36 mouse cellular contexts compared by ENCODE assay signal in genomic region chr3:30771560-30771959, GRCm38 (mm10). TPM values are rescaled to one million over a fixed set of nuclear protein-coding genes. Genes with fewer than 3 reads are reported as not detected.
"Had no signal": no experiment of that assay in that cellular context is flagged by ENCODE, and none has a peak within 500 bp of the region (broad histone marks: within the 10 kb centered on the region; RNA-seq: fewer than 3 reads in every experiment).

No protein-coding gene starts in this region.

- H3K36me3 ChIP-seq: heart, embryonic 10.5 days; heart, embryonic 12.5 days; hindbrain, embryonic 10.5 days; hindbrain, embryonic 12.5 days; intestine, embryonic 15.5 days; limb, embryonic 10.5 days; limb, embryonic 12.5 days; liver, embryonic 13.5 days had no signal

- H3K9ac ChIP-seq: heart, embryonic 12.5 days; hindbrain, embryonic 12.5 days; hindbrain, embryonic 14.5 days; intestine, embryonic 15.5 days; limb, embryonic 12.5 days; liver, embryonic 13.5 days had no signal

- H3K9me3 ChIP-seq: heart, embryonic 10.5 days; heart, embryonic 12.5 days; hindbrain, embryonic 10.5 days; hindbrain, embryonic 12.5 days; intestine, embryonic 15.5 days; limb, embryonic 10.5 days; limb, embryonic 12.5 days; liver, embryonic 13.5 days had no signal

- DNase-seq: gastrocnemius, adult 2 months; gastrocnemius, postnatal 10 days; gastrocnemius, postnatal 25 days; heart, adult 2 months; heart, postnatal 10 days; heart, postnatal 4 days; kidney, adult 18-20 months; kidney, adult 8-10 months; kidney, postnatal 10 days; kidney, postnatal 25 days; kidney, postnatal 4 days; liver; liver, embryonic 13.5 days had no signal

- H3K27ac ChIP-seq: gastrocnemius, adult 2 months; heart, adult 2 months; heart, embryonic 10.5 days; hindbrain, embryonic 10.5 days; hindbrain, embryonic 12.5 days; hindbrain, embryonic 14.5 days; intestine, embryonic 15.5 days; layer of hippocampus, adult 2 months; left cerebral cortex, adult 2 months; limb, embryonic 10.5 days; limb, embryonic 12.5 days; liver, embryonic 13.5 days had no signal

- H3K4me2 ChIP-seq: heart, embryonic 12.5 days; hindbrain, embryonic 12.5 days; hindbrain, embryonic 14.5 days; intestine, embryonic 15.5 days; limb, embryonic 12.5 days; liver, embryonic 11.5 days; liver, embryonic 13.5 days had no signal

- H3K4me1 ChIP-seq: heart, embryonic 10.5 days; heart, embryonic 12.5 days; hindbrain, embryonic 12.5 days; intestine, embryonic 15.5 days; limb, embryonic 10.5 days; limb, embryonic 12.5 days had no signal

- ATAC-seq: hindbrain, embryonic 16.5 days; inflammation-experienced regulatory T-cells, adult 6 months; intestine, embryonic 15.5 days; intestine, postnatal 0 days had no signal

- H3K27me3 ChIP-seq: heart, embryonic 12.5 days; hindbrain, embryonic 12.5 days; intestine, embryonic 15.5 days; limb, embryonic 12.5 days; liver, embryonic 13.5 days had no signal

- H3K4me3 ChIP-seq: gastrocnemius, adult 2 months; heart, adult 2 months; heart, embryonic 10.5 days; heart, embryonic 12.5 days; hindbrain, embryonic 10.5 days; hindbrain, embryonic 12.5 days; intestine, embryonic 15.5 days; layer of hippocampus, adult 2 months; left cerebral cortex, adult 2 months; limb, embryonic 10.5 days; limb, embryonic 12.5 days; liver, embryonic 13.5 days had no signal

RNA-seq across cellular contexts. Expression of gene Samd7, which starts 25.5 kb away (rescaled TPM):
- total RNA-seq: gastrocnemius, adult 2 months; gastrocnemius, postnatal 25 days; granulocyte monocyte progenitor cell, adult 5-6 weeks; heart, adult 2 months; heart, postnatal 10 days; heart, postnatal 25 days; heart, postnatal 4 days; layer of hippocampus, adult 2 months; layer of hippocampus, postnatal 25 days; left cerebral cortex, adult 2 months; left cerebral cortex, postnatal 36 days had no signal
- polyA plus RNA-seq: heart, adult 2 months; heart, embryonic 10.5 days; heart, embryonic 12.5 days; heart, embryonic 14.5 days; heart, embryonic 16.5 days; hindbrain, embryonic 10.5 days; hindbrain, embryonic 12.5 days; hindbrain, embryonic 14.5 days; inflammation-experienced regulatory T-cells, adult 6 months; intestine, embryonic 15.5 days; intestine, postnatal 0 days; kidney, embryonic 14.5 days; kidney, embryonic 16.5 days; limb, embryonic 10.5 days; limb, embryonic 12.5 days; limb, embryonic 14.5 days; liver, embryonic 11.5 days had no signal
